Mouse (Mus musculus) MEL (cell line): Measurements from ENCODE around the gene Ktn1. TPM values are rescaled to one million over a fixed set of nuclear protein-coding genes. Genes with fewer than 3 reads are reported as not detected.

Experiments used
- DNase-seq: peaks from one replicate; pipeline ENCODE4 v3.0.0; 2011; ENCODE audit warnings: low read depth, low spot score
- H3K27ac ChIP-seq: 2 replicates; pipeline ENCODE4 v1.5.1; 2012; ENCODE audit warnings: low read depth, mild to moderate bottlenecking, control low read depth, low read length, moderate library complexity; ENCODE audit not compliant: control insufficient read depth
- H3K27me3 ChIP-seq, 2 experiments: fragments of 150-350 bp in 1 of 2; sonication (generic) in 1 of 2; 2 replicates each; pipeline ENCODE4 v1.6.1; 2012; ENCODE audit warnings: low read length in 2 of 2, mild to moderate bottlenecking in 2 of 2, improper control_type of control experiment in 1 of 2, moderate library complexity in 1 of 2; ENCODE audit not compliant: insufficient read depth in 2 of 2, control insufficient read depth in 1 of 2
- H3K36me3 ChIP-seq, 2 experiments: 2 replicates each; pipeline ENCODE4 v1.6.1; 2012 to 2014; ENCODE audit warnings: low read length in 2 of 2, improper control_type of control experiment in 1 of 2, inconsistent platforms in 1 of 2, mild to moderate bottlenecking in 1 of 2; ENCODE audit not compliant: insufficient read depth in 2 of 2, control insufficient read depth in 1 of 2
- H3K4me1 ChIP-seq, 2 experiments: fragments of 150-350 bp in 1 of 2; sonication (generic) in 1 of 2; 2 replicates each; pipeline ENCODE4 v1.6.1; 2012; ENCODE audit warnings: low read length in 2 of 2, improper control_type of control experiment in 1 of 2, mild to moderate bottlenecking in 1 of 2; ENCODE audit not compliant: insufficient read depth in 2 of 2, control insufficient read depth in 1 of 2
- H3K4me3 ChIP-seq, 2 experiments: fragments of 150-350 bp in 1 of 2; sonication (generic) in 1 of 2; 2 replicates each; pipeline ENCODE4 v1.5.1; 2012; ENCODE audit warnings: low read depth in 2 of 2, low read length in 2 of 2, mild to moderate bottlenecking in 2 of 2, moderate library complexity in 2 of 2, control low read depth in 1 of 2, improper control_type of control experiment in 1 of 2; ENCODE audit not compliant: control insufficient read depth in 1 of 2, insufficient read depth in 1 of 2
- H3K79me2 ChIP-seq: 2 replicates; pipeline ENCODE4 v1.6.1; 2012; ENCODE audit warnings: mild to moderate bottlenecking, low read length, moderate library complexity; ENCODE audit not compliant: control insufficient read depth, poor library complexity, insufficient read depth
- H3K9ac ChIP-seq: 2 replicates; pipeline ENCODE4 v1.6.1; 2012; ENCODE audit warnings: low read depth, mild to moderate bottlenecking, control low read depth, low read length, moderate library complexity; ENCODE audit not compliant: control insufficient read depth, poor library complexity, severe bottlenecking
- H3K9me3 ChIP-seq: fragments of 150-350 bp; sonication (generic); replicated peaks from 2 replicates; pipeline ENCODE4 v1.6.1; 2012; ENCODE audit warnings: mild to moderate bottlenecking, low read length, improper control_type of control experiment, moderate library complexity; ENCODE audit not compliant: insufficient read depth
- BHLHE40 ChIP-seq: IDR thresholded peaks from 2 replicates; pipeline ENCODE4 v1.6.1; 2012; ENCODE audit warnings: low read depth, mild to moderate bottlenecking, inconsistent platforms, low read length, improper control_type of control experiment, borderline replicate concordance
- CHD2 ChIP-seq: IDR thresholded peaks from 2 replicates; pipeline ENCODE4 v1.6.1; 2011; ENCODE audit warnings: low read length, improper control_type of control experiment
- GATA1 ChIP-seq: IDR thresholded peaks from 2 replicates; pipeline ENCODE4 v1.6.1; 2011; ENCODE audit warnings: low read depth, low read length, improper control_type of control experiment
- HCFC1 ChIP-seq: IDR thresholded peaks from 2 replicates; pipeline ENCODE4 v1.6.1; 2012; ENCODE audit warnings: low read depth, mild to moderate bottlenecking, inconsistent platforms, low read length, improper control_type of control experiment, moderate library complexity
- KAT2A ChIP-seq: conservative IDR thresholded peaks from 2 replicates; pipeline ENCODE4 v1.6.1; 2012; ENCODE audit warnings: low read depth, low read length, improper control_type of control experiment, inconsistent platforms
- MAZ ChIP-seq: IDR thresholded peaks from 2 replicates; pipeline ENCODE4 v1.6.1; 2012; ENCODE audit warnings: low read depth, mild to moderate bottlenecking, inconsistent platforms, low read length, improper control_type of control experiment
- MEF2A ChIP-seq: IDR thresholded peaks from 2 replicates; pipeline ENCODE4 v1.6.1; 2014; ENCODE audit warnings: low read depth, mild to moderate bottlenecking, inconsistent platforms, low read length, improper control_type of control experiment; ENCODE audit not compliant: poor library complexity, insufficient replicate concordance, severe bottlenecking; ENCODE audit errors: extremely low read depth
- MXI1 ChIP-seq: IDR thresholded peaks from 2 replicates; pipeline ENCODE4 v1.6.1; 2011; ENCODE audit warnings: mild to moderate bottlenecking, low read depth, low read length, improper control_type of control experiment
- MYB ChIP-seq: IDR thresholded peaks from 2 replicates; pipeline ENCODE4 v1.6.1; 2011; ENCODE audit warnings: mild to moderate bottlenecking, low read depth, low read length, improper control_type of control experiment
- MYC ChIP-seq: IDR thresholded peaks from 2 replicates; pipeline ENCODE4 v1.6.1; 2011; ENCODE audit warnings: low read depth, mild to moderate bottlenecking, low read length, improper control_type of control experiment, moderate library complexity
- NELFE ChIP-seq: IDR thresholded peaks from 2 replicates; pipeline ENCODE4 v1.6.1; 2011; ENCODE audit warnings: low read depth, low read length, improper control_type of control experiment
- NRF1 ChIP-seq: IDR thresholded peaks from 2 replicates; pipeline ENCODE4 v1.6.1; 2014; ENCODE audit warnings: low read depth, mild to moderate bottlenecking, inconsistent platforms, low read length, improper control_type of control experiment, moderate library complexity; ENCODE audit not compliant: poor library complexity, insufficient read depth, severe bottlenecking
- POLR2A ChIP-seq, 2 experiments: IDR thresholded peaks; 2 replicates each; pipeline ENCODE4 v1.6.1; 2011 to 2012; ENCODE audit warnings: low read length in 2 of 2, mild to moderate bottlenecking in 2 of 2, control low read depth in 1 of 2, improper control_type of control experiment in 1 of 2, low read depth in 1 of 2, moderate library complexity in 1 of 2; ENCODE audit not compliant: control insufficient read depth in 1 of 2, insufficient read depth in 1 of 2, poor library complexity in 1 of 2
- POLR2AphosphoS2 ChIP-seq: IDR thresholded peaks from 2 replicates; pipeline ENCODE4 v1.6.1; 2011; ENCODE audit warnings: low read length, improper control_type of control experiment
- RAD21 ChIP-seq: IDR thresholded peaks from 2 replicates; pipeline ENCODE4 v1.6.1; 2011; ENCODE audit warnings: mild to moderate bottlenecking, low read depth, low read length, improper control_type of control experiment
- RCOR1 ChIP-seq: IDR thresholded peaks from 2 replicates; pipeline ENCODE4 v1.6.1; 2012; ENCODE audit warnings: low read depth, mild to moderate bottlenecking, inconsistent platforms, low read length, improper control_type of control experiment
- SIN3A ChIP-seq: IDR thresholded peaks from 2 replicates; pipeline ENCODE4 v1.6.1; 2012; ENCODE audit warnings: low read length, improper control_type of control experiment, inconsistent platforms
- USF2 ChIP-seq, 2 experiments: IDR thresholded peaks; 2 replicates each; pipeline ENCODE4 v1.6.1; 2011 to 2012; ENCODE audit warnings: improper control_type of control experiment in 2 of 2, low read length in 2 of 2, borderline replicate concordance in 1 of 2, inconsistent platforms in 1 of 2, low read depth in 1 of 2, mild to moderate bottlenecking in 1 of 2; ENCODE audit not compliant: insufficient read depth in 1 of 2
- ZC3H11A ChIP-seq: IDR thresholded peaks from 2 replicates; pipeline ENCODE4 v1.6.1; 2012; ENCODE audit warnings: low read depth, mild to moderate bottlenecking, inconsistent platforms, low read length, improper control_type of control experiment
- ZKSCAN1 ChIP-seq: IDR thresholded peaks from 2 replicates; pipeline ENCODE4 v1.6.1; 2012; ENCODE audit warnings: low read depth, mild to moderate bottlenecking, inconsistent platforms, low read length, improper control_type of control experiment, moderate library complexity
- ZMIZ1 ChIP-seq: IDR thresholded peaks from 2 replicates; pipeline ENCODE4 v1.6.1; 2012; ENCODE audit warnings: low read depth, mild to moderate bottlenecking, inconsistent platforms, low read length, improper control_type of control experiment, moderate library complexity
- polyA plus RNA-seq, 2 experiments: library from polyadenylated mRNA; stranded (reverse) in 1 of 2; unstranded in 1 of 2; fragments of >175 nt in 1 of 2; fragments of >200 nt in 1 of 2; gene quantifications; 2 replicates each; pipeline versions ENCODE4 v1.2.1 to v1.2.4; 2012; ENCODE audit warnings: low replicate concordance in 2 of 2, low read depth in 1 of 2; ENCODE audit not compliant: insufficient read length in 2 of 2, insufficient read depth in 1 of 2, missing spikeins in 1 of 2
- total RNA-seq: library from RNA; depleted of rRNA; stranded (reverse); fragments of 300-350 nt; gene quantifications from 2 replicates; pipeline ENCODE4 v1.2.3, GENCODE M21; 2012

Ktn1 gene
- total and polyA plus RNA-seq, 3 experiments = 27.0 to 168 (median 40.3) TPM

- TF ChIP-seq MYB (no peak), NELFE (no peak), NRF1 (no peak), ZC3H11A (peak; percentile 51), GATA1 (no peak)
Measured at GRCm38 (mm10) chr14:47751422-47752205, 103.4 kb downstream of the Ktn1 start (continued).

- Histone ChIP-seq H3K9me3 (no peaks in the 10 kb centered on the region), H3K27me3 (peaks cover 0 to 3% of the 10 kb centered on the region in 2 experiments; a peak in 2 of 4 replicates), H3K9ac (no peak overlapping the region), H3K36me3 (no peaks in the 10 kb centered on the region), H3K4me1 (no peaks in the 10 kb centered on the region), H3K4me3 (no peak overlapping the region), H3K27ac (no peak overlapping the region), H3K79me2 (no peaks in the 10 kb centered on the region)
- no peak for DNase-seq
- TF ChIP-seq KAT2A (no peak), MYC (no peak), ZKSCAN1 (no peak), POLR2A (IDR thresholded peaks at IDR 0.05; ENCODE audit: control insufficient read depth in 1 of 2, insufficient read depth in 1 of 2, low read depth in 1 of 2, low read length in 2 of 2, poor library complexity in 1 of 2) (no peak), MEF2A (no peak), MYB (no peak), ZMIZ1 (no peak), USF2 (IDR thresholded peaks at IDR 0.05; ENCODE audit: borderline replicate concordance in 1 of 2, insufficient read depth in 1 of 2, low read depth in 1 of 2, low read length in 2 of 2) (no peak), BHLHE40 (no peak), HCFC1 (no peak), RAD21 (no peak), MAZ (no peak), POLR2AphosphoS2 (no peak), MXI1 (no peak), CHD2 (no peak), NRF1 (no peak), SIN3A (no peak), RCOR1 (no peak)
Measured at GRCm38 (mm10) chr14:47753561-47753960, 105.3 kb downstream of the Ktn1 start.
